Mouse (Mus musculus): ENCODE data around the gene Lhfp.

DNA sequence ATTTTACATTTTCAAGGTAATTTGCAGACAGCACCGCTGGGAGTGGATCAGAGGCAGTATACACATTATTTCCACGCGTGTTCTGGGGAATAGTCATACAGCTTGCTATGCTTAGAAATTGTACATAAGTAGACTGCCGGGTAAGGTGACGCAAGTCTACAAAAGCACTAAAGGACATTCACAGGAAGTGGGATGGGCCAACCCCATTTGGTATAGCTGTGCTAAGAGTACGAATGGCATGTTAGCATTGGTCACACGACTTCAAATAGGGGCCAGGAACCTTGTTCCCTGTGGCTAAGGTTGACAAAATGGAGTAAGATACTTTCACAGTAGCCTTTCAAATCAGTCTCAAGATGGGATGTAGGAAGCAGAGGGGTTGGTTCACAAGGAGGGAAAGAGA, 4.4 kb upstream of the Lhfp start:
- no peak for TF ChIP-seq EP300 (IDR thresholded peaks at IDR 0.05; ENCODE audit: low read depth)
- no peak for TF ChIP-seq CTCF (IDR thresholded peaks at IDR 0.05; ENCODE audit: low read depth)
